Mouse (Mus musculus): ENCODE results near the gene Fbxo22.

GRCm38 (mm10) chr9:55228149-55228548, 19.4 kb downstream of the Fbxo22 start:
- TF ChIP-seq CTCF (IDR thresholded peaks at IDR 0.05; ENCODE audit: low read depth) (no peak), EP300 (optimal IDR thresholded peaks at IDR 0.05) (no peak)
